Mouse (Mus musculus): ENCODE results near the gene Kif2c.

- no peak for TF ChIP-seq CTCF (IDR thresholded peaks at IDR 0.05; ENCODE audit: borderline replicate concordance, extremely low read depth, insufficient read depth, insufficient read length)
- no peak for TF ChIP-seq POLR2A (IDR thresholded peaks at IDR 0.05; ENCODE audit: borderline replicate concordance, extremely low read depth, insufficient read depth, insufficient read length, poor library complexity, severe bottlenecking)
Measured at GRCm38 (mm10) chr4:117115592-117115991, 66.8 kb downstream of the Kif2c start.

Measured in brain, embryonic 14.5 days (tissue).